Mouse (Mus musculus) heart, embryonic 15.5 days (tissue): ENCODE measurements at regions not wholly inside any gene's neighbourhood (a gene's known extent, or its start where the extent isn't known, plus 50 kb on each side); places are given as distances from the start of the nearest gene placed in this dataset.

Experiments used
- ATAC-seq: fragments of 200-750 bp; cut with Nextera tagmentation; replicated peaks from 2 replicates; pipeline ENCODE4 v1.8.0; 2017; ENCODE audit warnings: low read depth, moderate TSS enrichment; ENCODE audit not compliant: insufficient number of reproducible peaks, insufficient read depth, low FRiP score
- H3K27ac ChIP-seq: fragments of 300-500 bp; sonication (generic); 2 replicates; pipeline ENCODE4 v1.5.1; 2015; ENCODE audit warnings: mild to moderate bottlenecking, inconsistent platforms
- H3K27me3 ChIP-seq: fragments of 300-500 bp; sonication (generic); 2 replicates; pipeline ENCODE4 v1.6.1; 2015; ENCODE audit warnings: inconsistent platforms
- H3K36me3 ChIP-seq: fragments of 300-500 bp; sonication (generic); 2 replicates; pipeline ENCODE4 v1.6.1; 2015; ENCODE audit warnings: mild to moderate bottlenecking, inconsistent platforms
- H3K4me1 ChIP-seq: fragments of 300-500 bp; sonication (generic); replicated peaks from 2 replicates; pipeline ENCODE4 v1.6.1; 2015; ENCODE audit warnings: inconsistent platforms
- H3K4me2 ChIP-seq: fragments of 300-500 bp; sonication (generic); 2 replicates; pipeline ENCODE4 v1.6.1; 2015; ENCODE audit warnings: inconsistent platforms, mild to moderate bottlenecking, moderate library complexity
- H3K4me3 ChIP-seq: fragments of 300-500 bp; sonication (generic); 2 replicates; pipeline ENCODE4 v1.5.1; 2015; ENCODE audit warnings: mild to moderate bottlenecking, inconsistent platforms
- H3K9ac ChIP-seq: fragments of 300-500 bp; sonication (generic); 2 replicates; pipeline ENCODE4 v1.6.1; 2015; ENCODE audit warnings: mild to moderate bottlenecking, inconsistent platforms
- H3K9me3 ChIP-seq: fragments of 300-500 bp; sonication (generic); replicated peaks from 2 replicates; pipeline ENCODE4 v1.6.1; 2016; ENCODE audit warnings: inconsistent platforms
- WGBS: fragments of 180-500 bp; shearing (Covaris S2); methylation state at CpG from one replicate; pipeline ENCODE4 v1.1.7; 2015; ENCODE audit warnings: mixed read lengths; 5-methylcytosine and 5-hydroxymethylcytosine counted together

GRCm38 (mm10) chr5:4594562-4594961, 163.3 kb downstream of the Fzd1 start:
- WGBS = 79% methylated on average over 2 of the region's 2 CpGs
- Histone ChIP-seq H3K4me3 (no peak overlapping the region), H3K36me3 (no peaks in the 10 kb centered on the region), H3K27me3 (no peaks in the 10 kb centered on the region), H3K4me1 (no peaks in the 10 kb centered on the region), H3K4me2 (no peak overlapping the region), H3K9me3 (no peaks in the 10 kb centered on the region), H3K9ac (no peak overlapping the region), H3K27ac (no peak overlapping the region)
- no peak for ATAC-seq

- ATAC-seq = no peak
- Histone ChIP-seq H3K9me3 (no peaks in the 10 kb centered on the region), H3K9ac (no peak overlapping the region), H3K27me3 (no peaks in the 10 kb centered on the region), H3K27ac (no peak overlapping the region), H3K36me3 (no peaks in the 10 kb centered on the region), H3K4me3 (no peak overlapping the region), H3K4me1 (no peaks in the 10 kb centered on the region), H3K4me2 (no peak overlapping the region)
- 63% methylated on average over 5 of the region's 5 CpGs for WGBS
Observed at GRCm38 (mm10) chr5:4593638-4594381, 164.0 kb downstream of the Fzd1 start.

GRCm38 (mm10) chr5:4591721-4592120, 166.1 kb downstream of the Fzd1 start:
- H3K9ac ChIP-seq = no peak overlapping the region
- ATAC-seq = no peak
- no peaks in the 10 kb centered on the region for H3K9me3 ChIP-seq
- WGBS = 51% methylated on average over 1 of the region's 1 CpGs
- no peak overlapping the region for H3K27ac ChIP-seq
- H3K27me3 ChIP-seq = no peaks in the 10 kb centered on the region
- no peak overlapping the region for H3K4me2 ChIP-seq
- no peaks in the 10 kb centered on the region for H3K4me1 ChIP-seq
- no peak overlapping the region for H3K4me3 ChIP-seq
- no peaks in the 10 kb centered on the region for H3K36me3 ChIP-seq

- Histone ChIP-seq H3K9ac (no peak overlapping the region), H3K9me3 (no peaks in the 10 kb centered on the region), H3K27me3 (no peaks in the 10 kb centered on the region), H3K27ac (no peak overlapping the region), H3K4me1 (no peaks in the 10 kb centered on the region), H3K36me3 (no peaks in the 10 kb centered on the region), H3K4me2 (no peak overlapping the region), H3K4me3 (no peak overlapping the region)
- ATAC-seq = no peak
- WGBS = 81% methylated on average over 1 of the region's 1 CpGs
Observed at GRCm38 (mm10) chr5:4582702-4583475, 174.9 kb downstream of the Fzd1 start.

GRCm38 (mm10) chr5:4580185-4580839, 177.5 kb downstream of the Fzd1 start:
- H3K9ac ChIP-seq = no peak overlapping the region
- no peak overlapping the region for H3K27ac ChIP-seq
- no peaks in the 10 kb centered on the region for H3K4me1 ChIP-seq
- WGBS = 82% methylated on average over 8 of the region's 8 CpGs
- H3K4me2 ChIP-seq = no peak overlapping the region
- no peak for ATAC-seq
- H3K4me3 ChIP-seq = no peak overlapping the region
- H3K36me3 ChIP-seq = no peaks in the 10 kb centered on the region
- no peaks in the 10 kb centered on the region for H3K9me3 ChIP-seq
- H3K27me3 ChIP-seq = no peaks in the 10 kb centered on the region

- Histone ChIP-seq H3K4me1 (no peaks in the 10 kb centered on the region), H3K9ac (no peak overlapping the region), H3K27ac (no peak overlapping the region), H3K4me3 (no peak overlapping the region), H3K9me3 (no peaks in the 10 kb centered on the region), H3K27me3 (no peaks in the 10 kb centered on the region), H3K36me3 (no peaks in the 10 kb centered on the region), H3K4me2 (no peak overlapping the region)
- WGBS = 46% methylated on average over 3 of the region's 3 CpGs
- ATAC-seq = no peak
Observed at GRCm38 (mm10) chr5:4578856-4579255, 179.0 kb downstream of the Fzd1 start.

GRCm38 (mm10) chr5:4577179-4577578, 180.7 kb downstream of the Fzd1 start:
- Histone ChIP-seq H3K4me1 (no peaks in the 10 kb centered on the region), H3K36me3 (no peaks in the 10 kb centered on the region), H3K9ac (no peak overlapping the region), H3K27me3 (no peaks in the 10 kb centered on the region), H3K9me3 (no peaks in the 10 kb centered on the region), H3K4me2 (no peak overlapping the region), H3K4me3 (no peak overlapping the region), H3K27ac (no peak overlapping the region)
- 83% methylated on average over 6 of the region's 6 CpGs for WGBS
- ATAC-seq = no peak

GRCm38 (mm10) chr5:4563862-4564261, 194.0 kb downstream of the Fzd1 start:
- H3K27ac ChIP-seq = no peak overlapping the region
- H3K4me2 ChIP-seq = no peak overlapping the region
- H3K36me3 ChIP-seq = no peaks in the 10 kb centered on the region
- H3K9me3 ChIP-seq = no peaks in the 10 kb centered on the region
- no peaks in the 10 kb centered on the region for H3K27me3 ChIP-seq
- H3K4me3 ChIP-seq = no peak overlapping the region
- H3K9ac ChIP-seq = no peak overlapping the region
- ATAC-seq = no peak
- no peaks in the 10 kb centered on the region for H3K4me1 ChIP-seq
- 75% methylated on average over 6 of the region's 6 CpGs for WGBS

- no peaks in the 10 kb centered on the region for H3K9me3 ChIP-seq
- no peak overlapping the region for H3K4me3 ChIP-seq
- no peaks in the 10 kb centered on the region for H3K36me3 ChIP-seq
- ATAC-seq = no peak
- H3K4me2 ChIP-seq = no peak overlapping the region
- no peak overlapping the region for H3K9ac ChIP-seq
- no peaks in the 10 kb centered on the region for H3K4me1 ChIP-seq
- 59% methylated on average over 8 of the region's 8 CpGs for WGBS
- H3K27ac ChIP-seq = no peak overlapping the region
- no peaks in the 10 kb centered on the region for H3K27me3 ChIP-seq
Observed at GRCm38 (mm10) chr5:4561661-4562060, 196.2 kb downstream of the Fzd1 start.

GRCm38 (mm10) chr5:4561139-4561470, 196.7 kb downstream of the Fzd1 start:
- WGBS = 62% methylated on average over 4 of the region's 4 CpGs
- no peak overlapping the region for H3K4me3 ChIP-seq
- no peak overlapping the region for H3K9ac ChIP-seq
- no peaks in the 10 kb centered on the region for H3K36me3 ChIP-seq
- no peak overlapping the region for H3K4me2 ChIP-seq
- no peaks in the 10 kb centered on the region for H3K9me3 ChIP-seq
- H3K4me1 ChIP-seq = no peaks in the 10 kb centered on the region
- no peak overlapping the region for H3K27ac ChIP-seq
- no peak for ATAC-seq
- no peaks in the 10 kb centered on the region for H3K27me3 ChIP-seq

- H3K27ac ChIP-seq = no peak overlapping the region
- H3K4me2 ChIP-seq = no peak overlapping the region
- H3K4me3 ChIP-seq = no peak overlapping the region
- no peak overlapping the region for H3K9ac ChIP-seq
- H3K36me3 ChIP-seq = no peaks in the 10 kb centered on the region
- WGBS = 61% methylated on average over 7 of the region's 7 CpGs
- H3K4me1 ChIP-seq = no peaks in the 10 kb centered on the region
- H3K9me3 ChIP-seq = no peaks in the 10 kb centered on the region
- ATAC-seq = no peak
- H3K27me3 ChIP-seq = no peaks in the 10 kb centered on the region
Observed at GRCm38 (mm10) chr5:4560370-4561138, 197.3 kb downstream of the Fzd1 start.
